Mouse (Mus musculus) lung, adult 2 months (tissue): ENCODE results near the gene Capn10.

Experiments
- CTCF ChIP-seq: fragments of 200-500 bp; IDR thresholded peaks from 2 replicates; pipeline ENCODE4 v1.5.1; 2011; ENCODE audit warnings: mild to moderate bottlenecking, low read length, control low read depth; ENCODE audit not compliant: insufficient read depth
- POLR2A ChIP-seq: fragments of 200-500 bp; IDR thresholded peaks from 2 replicates; pipeline ENCODE4 v1.6.1; 2011; ENCODE audit warnings: low read depth, mild to moderate bottlenecking, control low read depth, low read length, borderline replicate concordance; ENCODE audit errors: extremely low read depth

DNA sequence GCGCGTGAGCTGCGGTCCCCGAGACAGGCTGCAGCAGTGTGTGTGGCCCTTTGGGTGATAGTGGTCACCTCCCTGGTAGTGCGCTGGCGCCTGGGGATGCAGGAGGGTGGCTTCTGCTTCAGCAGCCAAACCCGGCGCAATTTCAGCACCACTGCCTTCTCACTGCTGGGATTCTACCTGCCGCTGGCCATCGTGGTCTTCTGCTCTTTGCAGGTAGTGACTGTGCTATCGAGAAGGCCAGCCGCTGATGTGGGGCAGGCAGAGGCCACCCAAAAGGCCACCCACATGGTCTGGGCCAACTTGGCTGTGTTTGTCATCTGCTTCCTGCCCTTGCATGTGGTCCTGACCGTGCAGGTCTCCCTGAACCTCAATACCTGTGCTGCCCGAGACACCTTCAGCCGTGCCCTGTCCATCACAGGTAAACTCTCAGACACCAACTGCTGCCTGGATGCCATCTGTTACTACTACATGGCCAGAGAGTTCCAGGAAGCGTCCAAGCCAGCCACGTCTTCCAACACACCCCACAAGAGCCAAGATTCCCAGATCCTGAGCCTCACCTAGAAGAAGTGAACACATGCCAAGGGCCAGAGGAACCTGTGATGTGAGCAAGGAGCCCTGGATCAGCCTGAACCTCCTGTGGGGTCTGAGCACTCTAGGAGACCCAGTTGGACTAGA is 48.9 kb downstream of the Capn10 start:
- TF ChIP-seq POLR2A (no peak), CTCF (no peak)
